Mouse (Mus musculus) cerebellum, postnatal 10 days (tissue): ENCODE data around the gene Sgpl1.
A peak's percentile ranks its signal among the peaks of the same experiment; 100 is the strongest.
"Not testable (repeated sequence)": the region's sequence is repeated elsewhere in the genome, so short reads cannot be mapped to it uniquely, and the experiment has no call there.

Experiments
- DNase-seq, 2 experiments: peaks; one replicate each; pipeline ENCODE4 v3.0.0; 2021; ENCODE audit warnings: mixed read lengths in 2 of 2

Gene Sgpl1

DNA sequence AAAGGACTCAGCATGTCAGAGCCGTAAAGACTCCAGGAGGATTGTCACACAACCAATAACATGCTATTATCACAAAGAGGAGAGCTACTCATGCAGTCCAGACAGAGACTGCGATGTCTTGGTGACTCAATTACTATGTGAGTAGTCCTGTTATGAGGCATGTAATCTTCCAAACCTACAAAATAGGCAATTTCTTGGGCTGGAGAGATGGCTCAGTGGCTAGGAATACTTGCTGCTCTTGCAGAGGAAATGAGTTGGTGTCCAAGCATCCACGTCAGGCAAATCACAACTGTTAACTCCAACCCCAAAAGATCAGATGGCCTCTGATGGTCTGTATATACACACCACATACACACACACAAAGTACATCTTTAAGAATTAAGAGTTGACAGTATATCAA lies 8.1 kb upstream of the Sgpl1 start:
- no peak for DNase-seq

DNA sequence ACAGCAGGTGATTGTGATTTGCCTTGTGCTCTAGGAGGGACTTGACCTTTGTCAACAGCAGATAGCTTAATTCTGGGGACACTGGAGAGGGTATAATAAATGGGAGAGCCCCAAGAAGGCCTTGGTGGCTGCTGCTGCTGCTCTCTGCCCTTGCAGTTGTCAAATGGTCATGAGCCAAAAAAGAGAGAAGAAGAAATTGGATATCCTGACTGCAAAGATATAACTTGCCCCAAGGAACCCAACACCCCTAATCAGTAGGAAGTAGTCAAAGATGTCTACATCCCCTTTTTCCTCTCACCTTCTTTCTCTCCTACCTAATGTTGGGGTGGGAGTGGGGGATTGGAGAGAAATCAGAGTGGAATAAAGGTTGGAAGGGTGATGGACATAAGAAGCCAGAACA lies 4.6 kb upstream of the Sgpl1 start:
- DNase-seq = no peak

DNA sequence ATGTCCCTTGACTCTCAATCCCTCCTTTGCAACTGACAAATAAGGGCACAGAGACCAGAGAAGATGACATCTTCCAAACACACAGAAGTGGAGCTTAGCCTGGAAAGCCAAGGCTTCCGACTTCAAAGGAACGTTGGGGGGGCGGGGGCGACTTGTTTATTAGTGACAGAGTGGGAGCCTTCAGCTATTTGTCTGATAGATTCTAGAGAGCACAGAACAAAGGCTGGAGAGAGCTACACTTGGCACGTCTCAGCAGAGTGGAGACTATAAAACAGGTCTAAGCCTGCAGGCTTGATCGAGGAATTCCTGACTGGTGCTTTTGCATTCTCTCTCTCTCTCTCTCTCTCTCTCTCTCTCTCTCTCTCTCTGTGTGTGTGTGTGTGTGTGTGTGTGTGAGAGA lies 3.1 kb upstream of the Sgpl1 start:
- DNase-seq = no peak

DNA sequence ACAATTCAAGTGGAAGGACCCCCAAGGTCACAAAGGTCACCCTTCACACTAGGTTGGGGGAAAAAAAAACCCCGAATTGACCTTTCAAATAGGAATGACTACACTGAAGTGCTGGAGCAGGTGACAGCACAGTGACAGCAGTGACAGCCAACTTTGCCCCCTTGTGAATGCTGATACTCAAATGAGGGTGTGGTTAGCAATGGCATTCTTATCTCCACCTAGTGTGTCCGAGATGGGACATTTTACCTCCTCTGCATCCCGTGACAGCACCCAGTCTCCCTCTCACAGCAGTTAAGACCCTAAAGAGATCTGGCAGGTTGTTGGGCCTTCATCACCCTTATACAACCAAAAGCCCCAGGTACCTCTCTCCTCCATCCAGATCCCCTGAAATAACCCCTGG lies 2.0 kb upstream of the Sgpl1 start:
- DNase-seq = no peak

DNA sequence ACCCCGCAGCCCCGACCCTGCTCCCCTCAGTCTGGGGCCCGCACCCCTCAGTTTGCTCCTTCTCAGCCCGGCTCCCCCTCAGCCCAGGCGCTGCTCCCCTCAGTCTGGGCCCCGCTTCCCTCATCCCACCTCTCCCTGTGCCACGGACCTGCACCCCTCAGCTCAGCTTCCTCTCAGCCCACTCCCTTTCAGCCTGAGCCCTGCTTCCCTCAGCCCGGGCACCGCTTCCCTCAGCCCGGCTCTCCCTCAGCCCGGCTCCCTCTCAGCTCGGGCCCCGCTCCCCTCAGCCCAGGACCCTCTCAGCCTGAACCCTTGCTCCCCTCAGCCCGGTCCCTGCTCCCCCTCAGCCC lies 721 bp downstream of the Sgpl1 start:
- DNase-seq = peak; percentile 50 to 53

DNA sequence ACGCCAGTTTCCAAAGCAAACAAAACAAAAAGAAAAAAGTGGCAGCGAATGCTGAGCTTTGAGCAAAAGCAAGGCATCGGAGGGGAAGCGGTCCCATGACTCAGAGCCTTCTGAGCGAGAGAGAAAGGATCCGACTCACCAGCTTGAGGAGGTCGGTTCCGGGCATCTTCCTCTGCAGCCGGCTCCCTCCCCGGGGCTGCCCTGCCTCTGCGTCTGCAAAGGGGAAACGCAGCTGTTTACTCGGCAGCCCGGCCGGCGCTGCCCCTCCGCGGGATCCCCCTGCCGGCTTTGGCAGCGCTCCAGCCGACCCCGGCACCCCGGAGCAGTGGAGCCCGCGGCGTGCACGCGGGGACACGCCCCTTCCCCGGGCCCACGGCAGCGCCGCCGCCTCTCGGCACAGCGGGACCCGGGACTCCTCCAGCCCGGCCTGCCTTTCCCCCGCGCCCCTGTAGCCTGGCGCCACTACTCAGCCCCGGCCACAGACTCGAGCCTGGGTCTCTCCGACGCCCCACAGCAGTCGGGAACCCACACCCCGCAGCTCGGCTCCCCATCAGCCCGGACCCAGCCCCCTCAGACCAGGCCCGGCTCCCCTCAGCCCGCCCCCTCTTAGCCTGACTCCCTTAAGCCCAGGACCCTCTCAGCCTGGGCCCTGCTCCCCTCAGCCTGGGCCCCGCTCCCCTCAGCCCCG lies 1.2 kb downstream of the Sgpl1 start:
- DNase-seq = peak; percentile 71 to 79

DNA sequence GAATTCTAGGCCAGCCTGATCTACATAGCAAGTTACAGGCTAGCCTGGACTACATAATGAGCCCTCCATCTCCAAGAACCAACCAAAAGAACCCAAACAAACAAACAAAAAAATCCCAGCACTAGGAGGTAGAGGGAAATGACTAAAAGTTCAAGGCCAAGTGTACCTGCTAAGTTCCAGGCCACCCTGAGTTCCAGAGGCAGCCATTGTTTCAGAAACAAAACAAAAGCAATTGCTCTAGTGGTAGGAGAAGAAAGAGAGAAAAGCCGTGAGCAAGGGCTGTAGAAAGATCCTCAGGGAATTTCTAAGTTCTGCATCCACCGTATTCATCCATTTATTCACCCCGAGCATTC lies 1.8 kb downstream of the Sgpl1 start:
- no peak for DNase-seq

DNA sequence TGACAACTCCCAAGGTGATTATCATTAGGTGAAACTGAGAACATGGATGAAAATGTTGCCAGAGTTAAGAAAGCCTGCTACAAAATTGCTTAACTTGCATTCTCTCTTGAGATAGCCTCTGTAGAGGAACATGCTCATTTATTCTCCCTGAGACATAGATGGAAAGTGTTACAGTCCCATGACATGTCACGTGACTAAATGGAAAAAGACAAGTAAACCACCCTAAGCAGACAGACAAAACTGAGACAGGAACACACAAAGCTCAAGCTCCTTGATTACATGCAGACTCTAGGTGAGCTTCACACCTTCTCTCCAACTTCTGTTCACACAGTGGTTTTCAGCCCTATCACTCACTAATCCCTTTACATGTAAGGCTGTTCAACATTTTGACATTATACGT lies 4.2 kb downstream of the Sgpl1 start:
- no peak for DNase-seq

DNA sequence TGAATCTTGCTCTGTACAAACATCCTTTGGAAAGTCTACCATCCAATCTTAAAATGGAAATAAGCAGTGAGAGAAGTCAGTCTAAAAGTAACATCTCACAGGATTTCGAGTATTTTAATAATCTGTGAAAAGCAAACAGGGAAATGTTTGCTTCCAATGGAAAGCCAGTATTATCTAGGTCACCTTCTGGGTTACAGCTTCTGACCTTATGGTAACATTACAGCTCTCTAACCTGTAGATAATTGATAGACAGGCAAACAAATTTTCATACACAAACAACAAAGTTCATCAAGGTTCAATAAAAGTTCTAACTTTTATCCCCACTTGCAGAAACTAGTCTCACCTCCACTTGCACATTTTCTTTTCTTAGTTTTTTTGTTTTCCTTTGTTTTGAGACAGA lies 9.9 kb downstream of the Sgpl1 start:
- no peak for DNase-seq

DNA sequence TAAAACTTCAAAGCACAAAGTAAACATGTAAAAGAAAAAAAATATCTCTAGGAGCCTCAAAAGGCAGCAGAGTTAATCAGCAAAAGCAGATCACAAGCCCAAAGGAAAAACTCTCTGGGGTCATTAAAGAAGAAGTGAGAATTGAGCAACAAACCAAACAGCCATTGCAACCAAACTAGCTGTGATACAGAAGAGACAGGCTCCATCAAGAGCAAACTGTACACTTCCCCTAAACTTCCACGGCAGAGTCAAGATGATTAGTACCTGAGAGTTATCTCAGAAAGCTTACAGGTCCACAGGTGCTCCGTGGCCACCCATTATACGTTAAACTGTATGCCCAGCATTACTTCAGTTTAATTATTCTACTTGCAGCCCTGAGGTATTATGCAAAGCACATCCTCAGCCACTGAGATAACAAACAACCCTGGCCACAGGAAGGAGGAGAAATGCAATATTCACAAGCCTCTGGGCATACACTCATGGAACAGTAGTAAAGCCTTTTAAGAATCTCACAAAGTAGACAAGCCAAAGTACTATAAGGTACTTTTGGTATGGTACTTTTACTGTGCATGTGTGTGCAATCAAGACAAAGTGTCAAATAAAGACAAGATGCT lies 12.2 kb downstream of the Sgpl1 start:
- DNase-seq = no peak

DNA sequence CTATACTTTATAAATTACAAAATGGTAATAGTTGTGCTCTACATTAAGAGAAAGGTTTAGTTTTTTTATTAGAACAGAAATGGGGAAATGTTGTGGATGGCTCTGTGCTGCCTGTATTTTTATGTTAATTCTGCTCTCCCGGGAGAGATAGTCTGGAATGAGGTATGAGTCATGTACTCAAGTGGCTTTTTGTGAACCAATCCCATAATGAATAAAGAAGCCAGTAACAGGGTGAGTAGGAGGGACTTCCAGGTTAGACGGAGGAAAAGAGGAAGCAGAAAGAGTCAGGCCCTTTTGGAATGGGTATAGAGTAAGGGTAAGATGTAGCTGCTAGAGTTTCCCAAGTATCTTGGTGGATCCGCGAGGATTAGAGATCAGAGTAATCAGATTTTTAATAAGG lies 13.5 kb downstream of the Sgpl1 start:
- no peak for DNase-seq

DNA sequence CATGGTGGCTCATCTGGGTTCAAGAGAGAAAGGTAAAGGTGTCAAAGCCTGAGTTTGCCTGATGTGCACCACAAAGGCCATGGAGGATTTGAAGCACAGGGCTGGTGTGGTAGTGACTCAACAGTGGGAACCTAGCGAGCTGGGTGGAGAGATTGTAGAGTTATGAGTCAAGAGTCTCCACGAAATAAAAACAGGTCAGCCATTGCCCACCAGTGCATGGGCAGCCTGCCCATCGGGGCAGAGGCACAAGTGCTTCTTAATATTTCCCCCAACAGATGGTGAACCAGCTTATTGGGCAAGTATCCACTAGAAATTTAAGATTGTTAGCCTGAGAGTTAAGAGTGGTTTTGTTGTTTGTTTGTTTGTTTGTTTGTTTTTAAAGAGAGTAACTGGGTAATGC lies 16.5 kb downstream of the Sgpl1 start:
- DNase-seq = peak; percentile 60 to 75

DNA sequence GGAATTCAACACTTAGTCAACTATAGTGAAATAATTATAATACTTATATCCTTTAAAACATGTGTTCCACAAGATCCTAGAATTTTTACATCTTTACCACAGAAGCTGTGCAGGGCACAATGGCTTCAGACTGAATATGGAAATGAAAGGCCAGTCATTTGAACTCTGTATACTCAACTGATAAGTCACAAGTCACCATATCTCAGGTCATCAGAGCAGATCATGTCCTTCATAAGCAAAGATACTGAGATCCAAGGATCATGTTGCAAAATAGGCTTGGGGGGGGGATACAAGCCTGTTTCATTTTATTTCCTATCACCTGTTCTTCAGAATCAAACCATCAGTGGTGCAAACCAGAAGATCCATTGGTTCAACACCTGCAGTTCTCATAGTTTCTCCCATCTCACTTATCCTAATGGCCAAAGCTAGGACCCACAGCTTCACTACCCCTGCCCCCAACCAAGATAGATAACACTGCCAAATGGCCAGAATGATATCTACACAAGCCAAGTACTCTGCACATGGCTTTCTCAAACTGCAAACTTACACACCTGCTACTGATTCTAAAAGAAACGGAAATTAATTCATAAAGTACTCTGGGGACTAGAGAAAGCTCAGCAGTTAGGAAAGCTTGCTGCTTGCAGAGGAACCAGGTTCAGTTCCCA lies 18.7 kb downstream of the Sgpl1 start:
- no peak for DNase-seq

DNA sequence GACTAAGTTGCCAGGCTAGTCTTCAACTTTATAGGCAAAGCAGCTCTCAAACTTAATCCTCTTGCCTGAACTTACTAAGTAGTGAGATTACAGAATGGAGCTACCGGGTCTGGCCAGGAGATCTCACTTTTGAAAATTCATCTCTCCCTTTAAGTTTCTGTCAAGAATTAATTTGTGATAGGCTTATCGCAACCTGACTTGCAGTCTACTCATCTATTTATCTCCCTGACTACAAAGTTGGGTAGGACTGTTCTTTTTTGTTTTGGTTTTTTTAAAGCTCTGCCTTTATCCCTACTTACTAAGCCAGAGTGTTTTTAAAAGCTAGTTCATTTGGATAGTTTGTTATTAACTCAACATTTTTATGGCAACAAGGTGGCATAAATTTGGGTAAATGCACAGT lies 23.0 kb downstream of the Sgpl1 start:
- no peak for DNase-seq

DNA sequence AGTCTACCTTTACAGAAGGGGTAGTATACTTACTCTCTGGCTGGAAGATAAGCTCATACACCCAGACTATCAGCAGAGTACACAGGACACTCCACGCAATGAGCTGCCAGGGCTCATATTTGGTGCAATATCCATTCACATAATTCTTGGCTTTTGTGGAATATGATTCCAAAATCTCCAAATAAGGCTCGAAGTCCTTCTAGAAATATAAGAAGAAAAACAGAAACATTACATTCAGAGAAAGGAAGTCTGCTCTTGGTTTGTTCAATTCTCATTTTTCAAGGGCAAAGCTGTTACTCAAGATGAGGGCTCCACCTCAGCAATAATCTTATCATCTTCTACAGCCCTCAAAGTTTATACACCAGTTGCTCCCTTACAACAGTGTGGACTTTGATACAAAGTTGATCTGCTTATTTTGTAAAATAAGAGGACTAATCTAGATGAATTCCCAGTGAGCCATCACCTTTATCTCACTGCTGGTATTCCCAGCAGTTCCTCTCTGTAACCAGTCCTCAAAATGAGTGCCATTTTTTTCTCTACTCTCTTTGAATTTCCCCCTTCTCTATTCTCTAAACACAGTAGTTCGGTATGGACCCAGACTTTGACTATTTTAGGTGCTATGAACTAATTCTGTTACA lies 24.1 kb downstream of the Sgpl1 start:
- DNase-seq = no peak

DNA sequence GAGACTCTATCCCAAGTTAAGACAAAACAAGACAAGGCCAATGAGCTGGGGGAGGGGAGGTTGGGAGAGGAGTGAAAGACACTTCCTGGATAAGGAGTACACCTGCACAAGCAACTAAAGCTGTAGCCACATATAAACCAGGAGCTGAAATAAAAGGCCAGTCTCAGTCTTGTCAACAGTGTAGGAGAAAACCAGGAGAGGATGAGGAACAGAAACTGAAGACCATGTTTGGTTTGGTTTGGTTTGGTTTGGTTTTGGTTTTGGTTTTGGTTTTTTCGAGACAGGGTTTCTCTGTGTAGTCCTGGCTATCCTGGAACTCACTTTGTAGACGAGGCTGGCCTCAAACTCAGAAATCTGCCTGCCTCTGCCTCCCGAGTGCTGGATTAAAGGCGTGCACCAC lies 25.8 kb downstream of the Sgpl1 start:
- DNase-seq = not testable (repeated sequence)

DNA sequence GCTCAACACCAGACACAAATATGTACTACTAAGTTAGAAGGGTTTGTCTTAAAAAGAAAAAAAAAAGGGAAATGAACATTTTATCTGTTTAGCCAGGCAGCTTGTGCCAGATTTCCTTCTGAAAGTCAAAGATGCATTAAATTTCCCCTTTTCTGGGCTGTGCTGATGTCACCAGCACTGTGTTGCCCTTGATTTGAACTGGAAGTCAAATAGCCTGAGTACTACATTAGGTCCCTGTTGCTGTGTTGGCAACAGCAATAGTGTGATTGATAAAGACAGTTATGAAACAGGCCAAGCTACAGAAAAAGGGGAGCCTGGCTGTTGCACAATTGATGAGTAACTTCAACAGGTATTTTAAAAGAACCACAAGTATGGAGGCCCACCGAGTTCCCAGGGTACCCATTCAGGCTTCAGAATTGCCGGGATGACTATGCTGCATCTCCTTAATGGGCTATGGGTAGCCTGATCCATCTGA lies 33.2 kb downstream of the Sgpl1 start:
- no peak for DNase-seq

DNA sequence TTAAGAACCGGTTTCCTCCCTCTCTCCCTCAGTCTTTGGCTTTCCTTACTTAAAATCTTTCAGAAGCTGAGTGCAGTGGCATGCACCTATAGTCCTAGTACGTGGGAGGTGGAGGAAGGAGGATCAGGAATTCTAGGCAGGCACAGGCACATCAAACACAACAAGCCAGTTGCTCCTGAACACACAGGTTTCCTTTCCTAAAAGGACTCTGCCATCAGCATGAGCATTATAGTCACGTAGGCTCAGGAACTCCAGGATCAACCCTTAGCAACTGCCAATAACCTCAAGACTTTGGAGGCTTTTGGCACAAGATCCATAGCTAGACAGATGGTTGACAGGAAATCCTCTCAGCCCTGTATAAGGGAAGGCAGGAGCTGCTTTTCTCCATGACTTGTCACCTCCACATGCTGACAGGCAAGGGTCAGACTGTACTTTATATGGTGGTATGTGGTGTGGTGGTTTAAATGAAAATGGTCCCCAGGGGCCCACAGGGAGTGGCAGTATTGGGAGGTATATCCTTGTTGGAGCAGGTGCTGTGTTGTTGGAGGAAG lies 43.9 kb downstream of the Sgpl1 start:
- peak; percentile 60 to 62 for DNase-seq

DNA sequence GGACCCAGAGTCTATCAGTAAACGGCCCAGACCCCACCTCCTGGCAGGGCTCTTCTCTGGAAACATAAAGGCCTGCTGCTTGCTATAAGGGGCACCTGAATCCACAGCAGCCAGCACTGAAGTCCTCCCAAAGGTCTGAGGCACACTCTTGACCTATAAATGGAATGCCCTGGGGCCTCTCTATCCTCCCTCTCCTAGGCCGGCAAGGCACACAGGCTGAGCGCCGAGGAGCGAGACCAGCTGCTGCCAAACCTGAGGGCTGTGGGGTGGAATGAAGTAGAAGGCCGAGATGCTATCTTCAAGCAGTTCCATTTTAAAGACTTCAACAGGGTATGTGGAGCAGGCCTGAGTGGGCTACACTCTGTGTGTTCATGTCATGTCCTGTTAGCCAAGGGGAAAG lies 55.6 kb downstream of the Sgpl1 start:
- DNase-seq = no peak

DNA sequence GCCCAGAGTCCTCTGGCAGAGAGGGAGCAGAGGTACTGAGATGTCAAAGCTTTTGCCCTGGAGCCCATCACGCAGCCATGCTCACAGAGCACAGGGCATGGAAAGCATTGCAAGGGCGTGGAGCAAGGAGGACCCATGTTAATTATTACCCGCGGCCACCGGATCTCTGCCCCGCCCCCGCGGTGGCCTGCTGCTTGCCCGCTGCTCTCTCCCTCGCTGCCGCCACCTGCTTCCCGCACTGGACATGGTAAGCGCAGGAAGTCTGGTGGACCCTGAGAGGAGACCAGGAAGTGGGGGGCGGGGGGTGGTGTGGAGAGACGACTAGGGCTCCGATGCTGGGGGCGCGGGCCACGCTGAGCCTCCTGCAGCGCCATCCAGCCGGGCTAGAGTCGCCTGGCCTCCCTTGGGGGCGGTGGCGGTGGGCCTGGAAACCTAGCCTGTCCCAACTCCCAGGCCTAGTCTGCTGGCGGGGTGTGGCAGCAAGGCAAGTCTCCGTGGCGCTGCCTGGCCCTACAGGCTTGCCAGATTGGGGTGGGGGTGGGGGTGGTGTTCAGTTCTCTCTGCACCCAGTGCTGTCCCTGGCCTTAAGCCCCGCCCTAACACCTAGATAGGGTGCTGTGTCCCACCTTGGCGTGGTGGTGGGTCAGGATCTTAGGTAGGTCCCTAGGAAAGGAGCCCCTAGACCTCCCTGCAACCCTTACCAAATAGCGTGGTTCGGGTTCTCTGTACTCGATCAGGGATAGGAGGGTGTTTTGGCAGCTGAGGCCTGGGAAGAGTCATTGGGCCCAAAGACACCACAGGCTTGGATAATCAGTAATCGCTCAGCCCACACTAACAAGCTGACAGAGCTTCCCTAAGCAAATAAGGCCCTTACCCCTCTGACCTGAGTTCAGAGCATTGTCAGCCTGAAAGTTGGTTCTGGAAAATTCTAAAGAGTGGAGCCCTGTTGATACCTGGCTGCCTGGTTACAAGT lies 58.0 kb downstream of the Sgpl1 start, which contains the start of gene Pcbd1:
Gene Pcbd1 (plus strand): TSS at position 162 of the 973 bp plus-strand sequence.
- DNase-seq = peak; percentile 74 to 78

DNA sequence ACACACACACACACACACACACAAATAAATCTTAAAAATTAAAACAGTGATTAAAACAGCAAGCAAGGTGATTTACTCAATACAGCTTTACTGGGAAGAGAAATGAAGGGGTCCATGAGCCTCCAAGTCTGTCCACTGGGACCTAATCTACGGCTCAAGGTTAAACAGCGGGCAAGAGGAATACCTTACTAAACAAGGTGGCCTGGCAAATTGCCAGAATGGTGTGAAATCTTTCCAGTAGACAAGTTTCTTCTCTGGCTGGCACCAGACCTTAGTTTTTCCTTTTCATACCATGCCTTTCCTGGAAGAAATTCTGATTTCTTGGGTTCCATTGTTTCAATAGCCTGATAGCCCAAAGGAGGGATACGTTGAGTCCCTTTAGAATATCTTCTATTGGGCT lies 59.0 kb downstream of the Sgpl1 start:
- peak; percentile 38 to 59 for DNase-seq

DNA sequence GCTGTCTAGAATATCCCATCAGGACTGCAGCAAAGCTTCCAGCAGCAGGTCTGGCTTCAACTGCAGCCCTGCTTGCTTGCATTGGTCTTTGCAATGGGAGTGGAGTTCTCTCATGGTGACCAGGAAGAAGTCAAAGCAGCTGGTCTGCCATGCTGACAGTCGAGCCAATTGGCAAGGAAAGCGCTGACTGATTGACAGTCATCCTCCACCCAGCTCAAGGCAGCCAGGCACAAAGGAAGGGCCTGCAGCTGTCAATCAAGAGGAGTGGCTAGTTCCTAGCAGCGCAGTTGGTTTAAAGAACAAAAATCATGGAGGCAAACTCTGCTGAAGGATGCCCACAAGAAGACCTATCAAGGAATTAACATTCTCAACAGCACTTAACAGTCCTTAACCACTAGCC lies 61.0 kb downstream of the Sgpl1 start:
- peak; percentile 77 to 79 for DNase-seq
